Mouse (Mus musculus) T-cell, adult 2 months (primary cell): ENCODE results near the gene 4833439L19Rik.

Experiments
- DNase-seq: peaks from one replicate; pipeline ENCODE4 v3.0.0; 2022; ENCODE audit warnings: low spot score

Gene 4833439L19Rik

GRCm38 (mm10) chr13:54582126-54582525 lies 16.9 kb upstream of the 4833439L19Rik start:
- no peak for DNase-seq

GRCm38 (mm10) chr13:54581385-54581784 lies 16.1 kb upstream of the 4833439L19Rik start:
- no peak for DNase-seq

GRCm38 (mm10) chr13:54577652-54578507 lies 12.6 kb upstream of the 4833439L19Rik start:
- no peak for DNase-seq

GRCm38 (mm10) chr13:54575489-54575888 lies 10.3 kb upstream of the 4833439L19Rik start:
- no peak for DNase-seq

- peak; percentile 30 for DNase-seq
Observed at GRCm38 (mm10) chr13:54574854-54575481, 9.7 kb upstream of the 4833439L19Rik start, which contains the start of gene Arl10. Gene Arl10 (plus strand): TSS chr13:54575015.

GRCm38 (mm10) chr13:54572621-54573020 lies 7.4 kb upstream of the 4833439L19Rik start:
- DNase-seq: no peak

GRCm38 (mm10) chr13:54571637-54572036 lies 6.4 kb upstream of the 4833439L19Rik start:
- no peak for DNase-seq

GRCm38 (mm10) chr13:54570736-54571135 lies 5.5 kb upstream of the 4833439L19Rik start:
- DNase-seq: no peak

GRCm38 (mm10) chr13:54569282-54569681 lies 4.0 kb upstream of the 4833439L19Rik start:
- no peak for DNase-seq

- peak; percentile 8 for DNase-seq
Observed at GRCm38 (mm10) chr13:54568380-54568779, 3.1 kb upstream of the 4833439L19Rik start.

GRCm38 (mm10) chr13:54565594-54566345 lies 535 bp upstream of the 4833439L19Rik start:
- DNase-seq: no peak

GRCm38 (mm10) chr13:54564232-54565200 lies 719 bp downstream of the 4833439L19Rik start:
- DNase-seq: no peak

- no peak for DNase-seq
Observed at GRCm38 (mm10) chr13:54562562-54562961, 2.7 kb downstream of the 4833439L19Rik start.

GRCm38 (mm10) chr13:54560608-54561007 lies 4.6 kb downstream of the 4833439L19Rik start:
- DNase-seq: no peak

GRCm38 (mm10) chr13:54559656-54560055 lies 5.6 kb downstream of the 4833439L19Rik start:
- no peak for DNase-seq

- no peak for DNase-seq
Observed at GRCm38 (mm10) chr13:54557652-54558051, 7.6 kb downstream of the 4833439L19Rik start.

- no peak for DNase-seq
Observed at GRCm38 (mm10) chr13:54556796-54557195, 8.4 kb downstream of the 4833439L19Rik start.

GRCm38 (mm10) chr13:54556176-54556575 lies 9.1 kb downstream of the 4833439L19Rik start:
- DNase-seq: no peak

GRCm38 (mm10) chr13:54548036-54548435 lies 17.2 kb downstream of the 4833439L19Rik start:
- no peak for DNase-seq

GRCm38 (mm10) chr13:54532134-54532533 lies 33.1 kb downstream of the 4833439L19Rik start:
- no peak for DNase-seq

- no peak for DNase-seq
Observed at GRCm38 (mm10) chr13:54527140-54527539, 38.1 kb downstream of the 4833439L19Rik start.
